Mouse (Mus musculus) small intestine, adult 2 months (tissue): Measurements from ENCODE around the gene Tnfrsf4.

ENCODE experiments used
- CTCF ChIP-seq: fragments of 200-500 bp; IDR thresholded peaks from 2 replicates; pipeline ENCODE4 v1.5.1; 2012; ENCODE audit warnings: low read depth, mild to moderate bottlenecking, control low read depth, inconsistent platforms, low read length, moderate library complexity, mixed read lengths; ENCODE audit not compliant: insufficient replicate concordance, insufficient read length; ENCODE audit errors: extremely low read depth
- POLR2A ChIP-seq: fragments of 200-500 bp; IDR thresholded peaks from 2 replicates; pipeline ENCODE4 v1.6.1; 2012; ENCODE audit warnings: low read depth, mild to moderate bottlenecking, control low read depth, inconsistent platforms, low read length, moderate library complexity

DNA sequence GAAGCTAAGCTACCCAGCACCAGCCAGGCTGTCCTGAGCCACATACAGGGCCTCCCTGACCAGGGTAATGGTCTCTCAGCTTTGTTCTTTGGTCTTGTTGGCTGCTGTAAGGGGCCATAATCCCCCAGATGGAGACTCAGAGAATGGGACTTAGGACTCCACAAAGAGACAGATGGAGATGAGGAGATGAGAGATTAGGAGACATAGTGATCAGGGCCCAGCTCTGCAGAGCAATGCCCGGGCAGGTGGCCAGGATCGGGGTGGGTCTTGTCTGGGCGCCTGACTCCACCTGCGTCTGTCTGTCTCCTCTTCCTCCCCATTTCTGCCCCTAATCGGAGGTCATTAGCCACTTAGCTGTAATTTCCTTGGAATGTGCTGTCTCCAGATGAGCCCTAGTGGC, 43.4 kb upstream of the Tnfrsf4 start:
- TF ChIP-seq CTCF = no peak
- no peak for TF ChIP-seq POLR2A
